Mouse (Mus musculus): ENCODE measurements around the gene Speer4d.
"Not testable (repeated sequence)": the region's sequence is repeated elsewhere in the genome, so short reads cannot be mapped to it uniquely, and the experiment has no call there.

- not testable (repeated sequence) for TF ChIP-seq CTCF (IDR thresholded peaks at IDR 0.05; ENCODE audit: control insufficient read depth, insufficient read depth, insufficient read length); MAX (IDR thresholded peaks at IDR 0.05); MYOD1 (IDR thresholded peaks at IDR 0.05; ENCODE audit: control insufficient read depth, insufficient read length, low read depth); USF1 (IDR thresholded peaks at IDR 0.05; ENCODE audit: low read depth); FOSL1 (IDR thresholded peaks at IDR 0.05; ENCODE audit: insufficient read depth, low read length, poor library complexity, severe bottlenecking)
Observed at GRCm38 (mm10) chr5:15588291-15588690, 30.6 kb upstream of the Speer4d start.

Measured in C2C12 (cell line).